Mouse (Mus musculus): ENCODE data around the gene Gdap2.

The Gdap2 gene

DNA sequence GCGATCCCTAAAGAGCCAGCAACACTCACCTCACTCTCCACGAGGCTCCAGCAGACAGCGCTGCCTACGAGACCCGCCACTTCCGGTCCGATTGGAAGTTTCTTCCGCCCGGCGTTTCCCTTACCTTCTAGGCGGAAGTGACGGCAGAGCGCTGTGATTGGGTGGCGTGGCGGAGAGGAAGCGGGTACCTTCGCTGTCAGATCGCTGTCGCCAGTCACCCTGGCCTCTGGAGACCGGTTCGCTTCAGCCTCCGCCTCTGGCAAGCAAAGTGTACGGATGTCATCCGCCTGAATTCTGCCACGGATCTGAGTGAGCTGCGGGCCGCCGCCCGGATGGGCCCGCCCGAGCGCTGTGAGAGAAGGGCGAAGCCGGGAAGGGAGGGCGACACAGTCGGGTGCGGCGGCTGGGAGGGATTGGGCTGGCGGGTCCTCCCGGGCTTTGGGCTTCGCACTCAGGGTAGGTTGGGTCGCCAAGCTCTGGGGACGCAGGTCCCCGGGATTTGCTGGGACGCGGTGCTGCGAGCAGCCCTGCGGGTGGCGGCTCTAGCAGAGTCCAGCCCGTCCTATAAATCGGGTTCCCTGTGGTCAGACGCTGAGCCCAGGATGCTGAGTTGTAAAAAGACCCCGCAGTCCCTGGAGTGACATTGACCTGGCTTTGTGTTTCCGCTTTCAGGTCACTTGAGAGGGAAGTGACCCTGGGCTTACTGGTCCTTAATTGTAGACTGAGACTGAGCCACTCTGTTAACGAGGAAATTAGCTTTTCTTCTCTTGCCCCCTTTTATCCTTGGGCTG, at the start of gene Gdap2, which contains the start of gene Wdr3:
Gene Gdap2, plus strand, starts transcription at position 67 of the 791 bp plus-strand sequence.
Gene Wdr3, minus strand, starts transcription at position 93 of the 791 bp plus-strand sequence.
- peak; percentile 92 for DNase-seq (ENCODE audit: low spot score)

DNA sequence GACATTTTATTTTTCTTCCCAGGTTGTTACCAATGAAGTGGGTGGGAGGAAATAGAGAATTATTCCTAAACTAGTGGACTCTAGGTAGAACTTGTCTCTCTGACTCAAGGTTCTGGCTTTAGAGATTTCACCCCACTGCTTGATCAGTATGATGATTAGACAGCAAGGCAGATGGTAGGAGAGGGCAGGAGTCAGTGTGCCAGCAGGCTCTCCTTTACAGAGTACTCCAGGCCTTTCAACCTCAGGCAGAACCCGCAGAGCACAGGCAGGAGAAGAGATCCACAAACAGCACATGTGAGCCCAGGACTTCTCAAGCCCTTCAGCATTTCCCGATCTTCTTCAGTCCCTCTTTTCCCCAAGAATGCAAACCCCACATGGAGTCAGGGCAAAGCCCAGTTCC, 43.5 kb upstream of the Gdap2 start:
- no peak for DNase-seq (ENCODE audit: low spot score)

DNA sequence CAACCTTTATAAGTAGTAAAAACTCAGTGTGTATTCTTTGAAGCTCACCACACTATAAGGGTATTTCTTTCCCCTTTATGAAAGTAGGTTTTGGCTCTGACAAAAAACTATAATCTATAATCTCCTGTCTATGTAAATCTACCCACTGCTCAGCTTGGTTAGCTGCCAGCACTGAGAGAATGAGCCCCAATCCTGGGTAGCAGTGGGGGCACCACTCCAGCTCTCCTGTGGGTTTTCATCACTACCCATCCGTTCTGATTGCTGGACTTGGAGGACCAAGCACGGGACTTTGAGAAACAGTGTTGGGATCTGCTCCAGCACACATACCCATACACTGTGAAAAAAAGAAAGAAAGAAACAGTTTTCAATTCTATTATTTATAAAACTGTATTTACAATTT, 40.2 kb upstream of the Gdap2 start:
- DNase-seq (ENCODE audit: low spot score) = no peak

DNA sequence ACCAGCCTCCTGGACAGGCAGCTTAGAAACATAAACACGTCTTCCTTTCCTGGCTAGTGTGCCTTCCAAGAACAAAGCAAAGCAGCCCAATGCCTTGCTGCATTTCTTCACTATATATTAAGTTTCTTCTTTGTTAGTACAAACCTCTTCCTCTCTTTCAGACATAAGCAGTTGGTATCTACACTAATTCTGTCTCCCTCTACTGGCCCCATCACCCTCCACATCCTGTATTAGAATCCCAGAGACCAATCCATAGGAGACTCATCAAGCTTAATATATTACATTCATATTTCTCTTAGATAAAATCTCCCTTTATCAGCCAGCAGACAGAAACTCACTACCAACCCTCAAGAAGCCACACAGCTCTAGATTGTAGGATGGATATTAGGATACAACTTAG, 39.7 kb upstream of the Gdap2 start:
- no peak for DNase-seq (ENCODE audit: low spot score)

DNA sequence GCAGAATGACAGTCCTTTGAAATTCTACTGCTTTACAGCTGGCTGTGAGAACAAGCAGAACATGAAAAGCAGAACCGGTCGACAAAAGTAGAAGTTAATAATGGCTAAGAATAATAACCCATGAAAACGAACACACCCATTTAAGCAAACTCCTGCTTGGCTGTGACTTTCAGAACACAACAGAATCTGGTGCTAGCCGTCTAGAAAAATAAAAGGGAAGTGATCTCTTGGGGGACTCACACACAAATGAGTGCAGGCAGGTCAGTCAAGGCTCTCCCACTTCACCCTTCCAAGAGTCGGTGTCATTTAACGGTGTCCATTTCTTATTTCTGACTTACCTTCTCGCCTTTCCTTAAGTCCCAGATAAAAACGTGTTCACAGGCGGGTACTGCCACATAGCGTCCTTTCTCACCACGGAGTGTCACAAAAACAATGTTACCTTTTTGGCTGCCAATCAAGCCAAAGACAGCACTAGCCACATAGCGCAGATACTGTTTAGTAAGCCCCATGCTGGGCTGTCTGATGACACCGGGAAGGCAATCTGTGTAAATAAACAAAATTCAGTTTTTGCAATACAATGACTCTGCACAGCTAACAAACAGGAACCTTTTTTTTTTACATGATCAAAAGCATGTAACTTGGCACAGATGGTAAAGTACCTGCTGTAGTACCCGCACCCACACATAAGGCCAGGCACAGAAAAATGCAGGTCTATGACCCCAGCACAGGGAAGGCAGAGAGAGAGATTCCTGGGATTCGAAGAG, 1.3 kb upstream of the Gdap2 start:
- DNase-seq (ENCODE audit: low spot score) = no peak

DNA sequence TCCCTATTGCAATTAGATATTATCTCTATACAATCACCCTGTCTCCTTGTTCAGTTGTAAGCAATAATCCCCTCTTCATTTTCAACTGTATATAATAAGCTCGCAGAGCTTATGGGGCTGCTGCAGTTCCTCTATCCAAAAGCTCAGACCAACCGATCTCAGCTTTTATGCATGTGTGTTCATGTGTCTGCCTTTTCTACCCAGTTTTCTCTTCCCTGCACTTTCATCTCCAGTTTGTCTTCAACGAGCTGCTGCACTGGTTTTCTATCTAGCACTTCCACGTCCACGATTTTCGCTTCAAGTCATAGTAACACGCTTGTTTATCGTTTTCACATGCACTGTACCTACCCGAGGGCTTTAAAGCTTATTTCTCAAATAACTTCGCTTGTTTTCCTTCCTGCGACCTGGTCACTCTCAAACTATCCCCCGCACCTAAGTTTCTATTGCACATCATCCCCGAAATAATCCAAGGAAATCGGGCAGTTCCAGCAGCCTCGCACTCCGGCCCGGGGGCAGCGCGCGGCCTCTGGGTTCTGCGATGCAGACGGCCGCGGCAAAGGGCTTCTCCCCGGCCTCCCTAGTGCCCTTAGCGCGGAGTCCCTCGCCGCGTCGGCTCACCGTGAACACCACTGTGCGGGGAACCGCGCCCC, 391 bp upstream of the Gdap2 start:
- peak; percentile 10 for DNase-seq (ENCODE audit: low spot score)

DNA sequence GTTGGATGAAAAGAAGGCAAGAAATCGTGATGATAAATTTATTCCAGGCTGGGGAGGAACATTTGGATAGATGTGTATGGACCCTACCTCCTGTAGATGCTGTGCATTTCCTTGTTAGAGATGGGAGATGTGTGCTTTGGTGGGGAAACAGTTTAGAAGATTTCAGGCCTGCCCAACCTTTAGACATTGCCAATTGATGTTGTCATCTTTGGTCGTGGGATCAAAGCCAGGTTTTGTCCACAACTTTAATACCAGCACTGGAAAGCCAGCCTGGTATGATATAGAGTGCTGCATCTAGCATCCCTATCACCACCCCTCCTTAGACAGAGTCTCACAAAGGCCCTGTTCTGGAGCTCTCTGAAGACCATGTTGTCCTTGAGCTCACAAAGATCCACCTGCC, 1.4 kb downstream of the Gdap2 start:
- DNase-seq (ENCODE audit: low spot score) = no peak

DNA sequence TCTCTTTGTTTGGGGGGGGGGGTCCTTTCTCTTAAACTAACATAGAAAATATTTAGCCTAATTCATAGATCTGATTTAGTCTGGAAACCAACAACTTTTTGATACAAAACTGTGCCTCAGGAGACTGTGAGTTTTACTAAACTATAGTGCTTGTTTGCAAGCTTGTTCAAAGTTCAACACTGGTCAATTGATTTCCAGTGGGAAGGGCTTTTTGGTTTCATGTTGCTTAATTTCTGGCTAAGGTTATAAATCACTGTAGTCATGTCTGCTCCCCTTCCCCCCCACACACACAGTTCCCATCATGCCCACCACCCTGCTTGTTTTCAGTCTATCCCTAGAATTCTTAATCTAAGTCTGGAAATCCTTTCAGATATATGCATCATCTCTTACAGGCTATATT, 2.8 kb downstream of the Gdap2 start:
- no peak for DNase-seq (ENCODE audit: low spot score)

DNA sequence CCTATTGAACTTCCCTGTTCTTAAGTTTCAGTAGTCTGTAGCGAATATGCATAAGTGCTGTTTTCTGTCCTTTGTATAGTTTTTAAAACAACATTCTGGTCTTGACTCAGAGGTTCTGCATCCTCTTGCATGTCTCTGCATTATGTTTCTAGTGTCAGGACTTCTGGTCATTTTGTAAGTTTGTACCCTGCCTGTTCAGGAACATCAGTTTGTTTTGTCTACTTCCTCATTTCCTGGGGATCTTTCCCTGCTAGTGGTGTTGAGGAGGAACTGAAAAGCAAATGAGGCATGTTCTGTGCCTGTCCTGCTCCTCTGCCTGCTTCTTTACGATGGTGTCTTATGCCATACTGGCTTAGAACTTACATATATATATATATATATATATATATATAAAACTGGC, 13.8 kb downstream of the Gdap2 start:
- no peak for DNase-seq (ENCODE audit: low spot score)

DNA sequence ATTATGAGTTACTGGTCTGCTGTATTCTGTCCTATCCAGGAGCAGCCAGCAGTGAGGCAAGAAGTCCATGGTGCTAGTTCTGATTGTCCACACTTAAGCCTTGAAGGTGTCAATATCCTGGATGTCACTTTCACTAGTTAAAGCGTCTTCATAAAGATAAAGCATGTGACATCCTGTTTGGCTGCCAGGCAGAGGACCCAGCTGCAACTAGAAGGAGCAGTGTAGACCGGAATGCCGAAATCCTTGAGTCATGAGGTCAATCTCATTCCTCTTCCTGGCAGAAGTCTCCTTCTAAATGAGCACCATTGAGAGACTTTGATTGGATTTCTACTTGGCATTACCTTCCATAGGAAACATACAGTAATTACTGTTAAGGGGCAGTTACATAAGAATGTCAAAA, 18.3 kb downstream of the Gdap2 start:
- no peak for DNase-seq (ENCODE audit: low spot score)

DNA sequence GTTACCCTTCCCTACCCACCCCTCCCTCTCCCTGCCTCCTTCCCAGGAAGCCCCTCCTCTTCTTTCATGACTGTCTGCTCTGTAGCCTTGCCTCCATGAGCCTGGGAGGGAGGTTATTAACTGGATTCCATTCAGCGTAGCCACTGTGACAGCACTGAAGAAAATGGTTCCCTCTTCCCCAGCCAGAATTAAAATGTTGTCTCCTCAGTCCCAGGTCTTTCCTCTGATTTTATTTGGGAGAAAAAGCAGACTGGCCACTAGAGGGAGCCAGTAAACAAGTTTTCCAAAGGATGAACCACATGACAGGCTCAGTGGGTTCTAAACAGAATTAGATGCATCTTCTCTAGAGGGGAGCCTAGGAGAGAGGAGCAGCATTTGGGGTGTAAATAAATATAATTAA, 27.3 kb downstream of the Gdap2 start:
- DNase-seq (ENCODE audit: low spot score) = peak; percentile 64

DNA sequence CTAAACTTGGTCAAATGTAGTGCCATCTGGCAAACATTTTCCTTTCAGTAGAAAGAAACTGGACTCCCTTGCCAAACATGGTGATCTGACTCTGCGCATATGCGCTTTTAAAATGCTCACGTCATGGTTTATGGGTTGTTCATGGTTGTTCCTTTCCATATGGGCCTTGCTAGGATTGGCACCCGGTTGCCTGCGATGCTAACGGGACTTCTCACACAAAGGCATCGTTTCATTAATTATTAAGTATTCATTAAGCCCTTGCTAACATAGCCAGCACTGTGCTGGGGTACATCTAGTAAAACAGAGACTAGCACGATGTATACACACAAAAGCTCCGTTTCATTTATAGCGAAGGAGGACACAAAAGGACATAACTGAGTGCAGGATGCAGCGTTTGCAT, 27.7 kb downstream of the Gdap2 start:
- DNase-seq (ENCODE audit: low spot score) = no peak

DNA sequence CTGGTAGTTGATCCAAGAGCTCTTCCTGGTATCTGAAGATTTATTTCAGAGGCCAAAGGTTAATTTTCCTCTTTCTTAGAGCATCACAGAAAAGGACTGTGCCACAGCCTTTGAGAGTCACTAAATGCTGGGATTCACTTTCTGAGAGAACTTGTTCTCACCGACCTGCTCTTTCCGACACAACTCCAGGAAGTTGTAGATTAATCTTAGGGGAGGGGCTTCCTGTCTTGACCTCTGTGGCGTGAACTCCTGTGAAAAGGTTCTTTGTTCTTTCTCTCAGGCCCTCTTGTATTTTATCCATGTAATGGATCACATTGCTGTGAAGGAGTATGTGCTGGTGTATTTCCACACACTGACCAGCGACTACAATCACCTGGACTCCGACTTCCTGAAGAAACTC, 32.0 kb downstream of the Gdap2 start:
- DNase-seq (ENCODE audit: low spot score) = no peak

DNA sequence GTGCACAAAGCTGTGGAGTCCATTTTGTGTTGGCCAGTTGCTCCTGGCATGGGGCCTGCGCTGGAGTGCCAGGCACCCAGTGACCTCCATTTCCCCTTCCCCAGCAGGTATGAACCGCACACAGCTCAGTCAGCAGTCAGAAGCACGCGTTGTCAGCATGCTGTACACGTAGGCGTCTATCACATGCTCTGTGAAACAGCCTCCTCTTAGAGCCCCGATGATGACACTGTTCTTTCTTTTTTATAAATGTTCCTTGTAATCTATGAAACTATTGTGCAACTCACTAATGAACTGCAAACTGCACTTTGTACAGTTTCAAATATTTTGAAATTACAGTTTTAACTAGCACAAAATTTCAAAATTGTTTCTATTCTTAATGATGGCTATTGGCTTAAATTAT, 39.4 kb downstream of the Gdap2 start:
- DNase-seq (ENCODE audit: low spot score) = no peak

DNA sequence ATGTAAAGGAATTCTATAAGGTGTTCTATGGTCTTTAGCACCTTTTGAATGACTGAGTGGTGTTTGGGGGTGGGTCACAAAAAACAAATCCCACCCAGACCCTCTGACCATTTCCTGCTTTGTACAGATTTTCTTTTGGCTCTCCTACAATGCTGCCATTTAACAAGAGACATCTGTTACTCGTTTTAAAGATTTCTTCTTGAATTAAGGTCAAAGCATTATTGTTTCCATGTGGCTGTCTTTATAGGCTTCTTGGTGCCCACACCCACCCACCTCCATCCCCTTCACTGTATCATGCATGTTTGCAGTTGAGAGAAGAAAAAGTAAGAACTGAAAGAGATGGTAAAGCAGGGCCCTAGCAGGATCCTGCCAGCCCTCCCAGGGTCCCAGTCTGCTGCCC, 44.8 kb downstream of the Gdap2 start:
- no peak for DNase-seq (ENCODE audit: low spot score)

DNA sequence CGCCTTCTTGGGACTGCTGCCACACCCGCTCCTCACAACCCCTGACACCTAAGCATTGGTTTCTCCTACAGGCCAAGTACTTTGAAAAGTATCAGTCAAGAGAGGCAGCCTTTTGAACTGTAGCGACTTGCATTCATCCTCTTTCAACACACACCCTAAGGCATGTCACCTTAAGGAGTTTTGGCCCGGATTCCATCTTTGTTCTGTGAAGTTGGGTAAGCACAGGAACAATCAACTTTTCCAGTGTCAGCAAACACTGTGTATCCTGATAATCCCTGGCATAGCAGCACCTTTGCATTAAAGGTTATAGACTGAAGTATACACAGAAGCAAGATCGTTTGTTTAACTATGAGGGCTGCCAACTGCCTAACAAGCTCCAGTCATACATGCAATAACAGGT, 53.3 kb downstream of the Gdap2 start:
- DNase-seq (ENCODE audit: low spot score) = no peak

DNA sequence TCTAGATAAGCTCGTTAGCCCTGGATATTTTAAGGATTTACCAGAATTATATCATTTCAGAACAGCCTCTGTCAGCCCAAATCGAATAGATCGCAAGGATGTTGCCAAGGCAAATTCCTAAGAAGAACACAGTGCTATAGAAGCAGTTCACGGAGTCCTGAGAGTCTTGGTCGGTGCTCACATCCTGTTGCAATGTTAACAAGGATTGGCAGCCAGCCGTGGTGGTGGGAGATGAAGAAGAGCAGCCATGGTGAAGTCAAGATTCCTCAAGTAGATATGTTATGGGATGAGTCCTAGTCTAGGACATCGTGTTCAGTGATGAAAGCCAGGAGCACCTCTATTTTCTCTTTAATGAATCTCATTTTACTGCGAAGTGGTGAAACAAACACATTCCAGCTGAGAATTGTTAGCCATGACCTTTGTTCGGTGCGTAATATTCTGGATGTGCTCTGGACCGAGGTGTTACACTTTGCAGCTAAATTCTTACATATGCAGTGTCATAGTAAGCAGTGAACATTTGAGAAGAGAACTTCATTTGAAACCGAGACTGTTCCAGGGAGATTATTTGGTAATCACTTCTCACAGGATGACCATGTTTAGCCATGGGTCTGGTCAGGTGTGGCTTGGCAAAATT, 63.3 kb downstream of the Gdap2 start:
- no peak for DNase-seq (ENCODE audit: low spot score)

DNA sequence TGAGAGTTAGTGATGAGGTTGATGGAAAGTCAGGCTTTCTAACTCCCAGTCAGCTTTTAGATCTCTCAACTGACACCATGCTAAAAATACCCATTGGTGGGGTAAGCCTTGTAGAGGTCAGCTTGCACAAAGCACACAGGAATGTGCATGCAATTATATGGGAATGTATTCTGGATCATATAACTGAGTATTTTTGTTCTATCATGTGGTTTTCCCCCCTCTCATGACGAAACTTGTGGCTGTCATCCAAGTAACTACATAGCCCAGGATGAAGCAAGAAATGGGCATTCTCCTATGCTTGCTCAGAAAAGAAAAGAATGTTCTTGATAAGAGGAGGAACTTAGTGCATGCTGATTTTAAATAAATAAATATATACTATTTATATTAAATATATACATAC, 65.3 kb downstream of the Gdap2 start:
- no peak for DNase-seq (ENCODE audit: low spot score)

DNA sequence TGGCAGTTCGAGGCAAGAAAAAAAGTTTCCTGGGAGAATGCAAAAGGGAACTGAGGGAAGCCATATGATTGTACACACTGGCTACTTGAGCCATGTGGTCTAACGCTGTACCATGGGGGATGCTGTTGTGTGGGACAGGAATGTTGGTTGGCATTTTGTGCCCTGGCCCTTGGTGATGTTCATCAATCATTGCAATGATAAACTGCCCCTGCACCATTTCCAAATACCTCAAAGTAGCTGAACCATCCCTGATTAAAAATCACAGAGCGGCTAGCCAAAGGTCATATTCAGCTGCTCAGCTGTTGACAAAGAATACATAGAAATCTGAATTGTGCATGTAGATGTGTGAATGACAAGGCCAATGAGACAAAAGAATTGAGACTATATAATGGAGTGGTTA, 66.8 kb downstream of the Gdap2 start:
- no peak for DNase-seq (ENCODE audit: low spot score)

DNA sequence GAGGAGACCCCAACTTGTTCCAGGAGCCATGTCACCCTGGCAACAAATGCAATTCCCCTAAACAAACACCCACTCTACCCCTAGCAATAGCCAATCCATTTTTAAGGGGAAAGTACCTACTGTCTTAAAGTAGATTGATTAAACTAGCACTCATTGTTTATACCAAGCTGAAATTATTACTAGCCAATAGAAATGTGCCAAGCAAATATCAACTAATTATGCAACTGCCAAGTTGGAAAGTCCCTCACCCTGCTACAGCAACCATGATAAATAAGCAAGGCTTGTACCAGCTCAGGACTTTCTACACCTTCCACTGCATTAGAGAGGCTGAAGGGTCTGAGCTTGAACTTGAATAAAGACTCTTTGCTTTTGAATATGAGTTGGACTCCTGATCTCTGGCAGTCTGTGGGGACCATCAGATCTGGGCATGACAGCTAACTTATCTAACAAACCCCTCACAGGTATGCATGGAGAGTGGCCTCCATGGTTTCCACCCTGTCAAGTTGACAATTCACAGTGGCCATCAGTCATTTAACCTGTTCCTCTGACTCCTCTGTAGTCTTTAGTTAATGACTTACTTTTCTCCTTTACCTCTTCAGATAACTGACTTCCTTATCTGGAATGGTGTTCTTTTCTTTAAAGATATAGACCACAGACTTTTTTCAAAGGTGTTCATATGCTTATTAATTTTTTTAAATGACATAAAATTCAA, 74.7 kb downstream of the Gdap2 start:
- no peak for DNase-seq (ENCODE audit: low spot score)

DNA sequence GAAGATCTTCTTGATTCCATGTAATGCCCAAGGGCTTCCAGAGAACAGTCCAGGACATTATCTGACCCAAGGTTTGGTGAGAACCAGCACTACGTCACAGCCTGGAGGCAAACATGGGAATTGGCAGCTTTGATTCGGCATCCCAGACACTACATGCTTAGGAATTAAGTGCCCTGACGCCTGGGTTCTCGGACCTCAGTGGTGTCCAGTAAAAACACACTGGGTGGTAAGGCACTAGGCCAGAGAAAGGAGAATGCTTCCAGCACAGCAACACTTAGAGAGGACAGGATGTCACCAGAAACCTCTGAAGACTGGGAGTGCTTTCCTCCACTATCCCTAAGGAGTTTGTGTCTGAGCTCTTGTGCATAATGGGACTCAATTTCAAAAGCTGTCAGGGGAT, 80.0 kb downstream of the Gdap2 start:
- no peak for DNase-seq (ENCODE audit: low spot score)

DNA sequence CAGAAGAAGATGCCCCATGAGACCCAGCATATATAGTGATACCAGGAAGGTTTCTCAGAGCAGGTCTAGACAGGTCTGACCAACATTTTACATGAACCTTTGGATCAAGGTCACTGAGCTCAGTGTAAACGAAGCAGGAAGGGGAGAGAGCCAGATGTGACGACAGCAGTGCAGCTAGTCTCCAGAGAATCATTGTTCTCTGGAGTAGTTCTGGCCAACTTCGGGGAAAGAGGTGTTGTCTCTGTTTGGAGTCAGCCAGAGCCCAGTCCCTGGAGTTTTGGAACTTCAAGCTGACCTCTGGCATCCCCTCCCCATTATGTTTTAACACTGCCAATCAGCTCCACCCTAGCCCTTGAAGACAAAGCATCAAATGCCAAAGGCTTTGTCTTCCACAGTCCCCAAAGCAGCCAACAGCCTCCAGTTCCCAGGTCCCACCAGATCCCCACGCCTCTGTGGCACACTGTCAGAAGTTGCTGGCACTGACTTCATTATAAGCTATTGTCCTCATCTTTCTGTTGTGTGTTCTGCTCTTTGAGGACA, 84.2 kb downstream of the Gdap2 start:
- no peak for DNase-seq (ENCODE audit: low spot score)
